Mouse (Mus musculus) embryonic facial prominence, embryonic 15.5 days (tissue): ENCODE results near the gene Fibp. TPM values are rescaled to one million over a fixed set of nuclear protein-coding genes. Genes with fewer than 3 reads are reported as not detected.
A peak's percentile ranks its signal among the peaks of the same experiment; 100 is the strongest.

Source experiments
- ATAC-seq: fragments of 200-750 bp; cut with Nextera tagmentation; 2 replicates; pipeline ENCODE4 v1.8.0; 2017; ENCODE audit warnings: low read depth, moderate TSS enrichment; ENCODE audit not compliant: insufficient number of reproducible peaks, low FRiP score, low TSS enrichment
- H3K27ac ChIP-seq: fragments of 300-500 bp; sonication (generic); replicated peaks from 2 replicates; pipeline ENCODE4 v1.5.1; 2015; ENCODE audit warnings: mild to moderate bottlenecking, inconsistent platforms
- H3K27me3 ChIP-seq: fragments of 300-500 bp; sonication (generic); 2 replicates; pipeline ENCODE4 v1.6.1; 2015; ENCODE audit warnings: inconsistent platforms
- H3K36me3 ChIP-seq: fragments of 300-500 bp; sonication (generic); 2 replicates; pipeline ENCODE4 v1.6.1; 2015; ENCODE audit warnings: mild to moderate bottlenecking, inconsistent platforms
- H3K4me1 ChIP-seq: fragments of 300-500 bp; sonication (generic); 2 replicates; pipeline ENCODE4 v1.6.1; 2015; ENCODE audit warnings: inconsistent platforms
- H3K4me2 ChIP-seq: fragments of 300-500 bp; sonication (generic); replicated peaks from 2 replicates; pipeline ENCODE4 v1.6.1; 2015; ENCODE audit warnings: mild to moderate bottlenecking, inconsistent platforms
- H3K4me3 ChIP-seq: fragments of 300-500 bp; sonication (generic); replicated peaks from 2 replicates; pipeline ENCODE4 v1.5.1; 2015; ENCODE audit warnings: mild to moderate bottlenecking, inconsistent platforms
- H3K9ac ChIP-seq: fragments of 300-500 bp; sonication (generic); 2 replicates; pipeline ENCODE4 v1.6.1; 2015; ENCODE audit warnings: inconsistent platforms
- H3K9me3 ChIP-seq: fragments of 300-500 bp; sonication (generic); replicated peaks from 2 replicates; pipeline ENCODE4 v1.6.1; 2016; ENCODE audit warnings: inconsistent platforms
- WGBS: fragments of 180-500 bp; shearing (Covaris S2); methylation state at CpG from one replicate; pipeline ENCODE4 v1.1.7; 2015; 5-methylcytosine and 5-hydroxymethylcytosine counted together
- polyA plus RNA-seq: library from polyadenylated mRNA; unstranded; fragments of >200 nt; fragmentation: Nextera tagmentation; extraction: Ambion mirVana; gene quantifications from 2 replicates; pipeline ENCODE4 v1.2.1, GENCODE M21; 2015

Fibp gene
- polyA plus RNA-seq, 1 experiment from 2014 or later = 125 TPM

- no peak overlapping the region for H3K27ac ChIP-seq
- 93% methylated on average over 6 of the region's 6 CpGs for WGBS
Measured at GRCm38 (mm10) chr19:5466916-5467500, 6.6 kb downstream of the Fibp start.

GRCm38 (mm10) chr19:5468374-5468773 lies 8.0 kb downstream of the Fibp start, which contains the start of gene Ctsw:
TSS of gene Ctsw (minus strand) at chr19:5468507.
- no peak within 1 kb of the TSS for H3K9ac ChIP-seq
- no peaks in the 10 kb centered on the region for H3K9me3 ChIP-seq
- H3K4me3 ChIP-seq = no peak within 1 kb of the TSS
- 50% methylated on average over 5 of the region's 5 CpGs for WGBS
- no peaks in the 10 kb centered on the region for H3K27me3 ChIP-seq
- peaks cover 39% of the 10 kb centered on the region for H3K36me3 ChIP-seq
- no peak within 1 kb of the TSS for H3K27ac ChIP-seq
- H3K4me1 ChIP-seq = peaks cover 18% of the 10 kb centered on the region
- H3K4me2 ChIP-seq = no peak within 1 kb of the TSS
- no peak for ATAC-seq

More at GRCm38 (mm10) chr19:5466916-5467500, 6.6 kb downstream of the Fibp start:
- ATAC-seq = no peak
- Histone ChIP-seq H3K27me3 (no peaks in the 10 kb centered on the region), H3K9me3 (no peaks in the 10 kb centered on the region), H3K9ac (no peak overlapping the region), H3K4me3 (no peak overlapping the region), H3K36me3 (peaks cover 51% of the 10 kb centered on the region), H3K4me2 (no peak overlapping the region), H3K4me1 (peaks cover 14% of the 10 kb centered on the region)

- Histone ChIP-seq H3K4me1 (peaks cover 35% of the 10 kb centered on the region), H3K4me2 (no peak overlapping the region), H3K9me3 (no peaks in the 10 kb centered on the region), H3K36me3 (peaks cover 16% of the 10 kb centered on the region), H3K9ac (no peak overlapping the region), H3K27me3 (no peaks in the 10 kb centered on the region), H3K4me3 (no peak overlapping the region), H3K27ac (peak overlapping the region; percentile 65; the same call in 1 of the 2 replicates)
- 31% methylated on average over 5 of the region's 5 CpGs for WGBS
- ATAC-seq = no peak
Measured at GRCm38 (mm10) chr19:5471846-5472245, 11.4 kb downstream of the Fibp start.

- H3K9me3 ChIP-seq = no peaks in the 10 kb centered on the region
- H3K27me3 ChIP-seq = no peaks in the 10 kb centered on the region
- peaks cover 16% of the 10 kb centered on the region for H3K36me3 ChIP-seq
- ATAC-seq = no peak
- no peak overlapping the region for H3K4me3 ChIP-seq
- peak overlapping the region; percentile 93; the same call in 1 of the 2 replicates for H3K27ac ChIP-seq
- H3K4me2 ChIP-seq = no peak overlapping the region
- no peak overlapping the region for H3K9ac ChIP-seq
- H3K4me1 ChIP-seq = peaks cover 42% of the 10 kb centered on the region
- whole genome bisulfite sequencing = 76% methylated on average over 3 of the region's 3 CpGs
Measured at GRCm38 (mm10) chr19:5472857-5473256, 12.4 kb downstream of the Fibp start.

- H3K27ac ChIP-seq = peak within 1 kb of the TSS; percentile 93
- peaks cover 39% of the 10 kb centered on the region for H3K4me1 ChIP-seq
- H3K4me2 ChIP-seq = peak within 1 kb of the TSS; percentile 82
- WGBS = under 1% methylated on average over 22 of the region's 22 CpGs
- peaks cover 22% of the 10 kb centered on the region for H3K36me3 ChIP-seq
- H3K27me3 ChIP-seq = no peaks in the 10 kb centered on the region
- H3K9me3 ChIP-seq = no peaks in the 10 kb centered on the region
- H3K9ac ChIP-seq = peak within 1 kb of the TSS; percentile 74
- H3K4me3 ChIP-seq = peak within 1 kb of the TSS; percentile 65
- peak; percentile 70 for ATAC-seq
Measured at GRCm38 (mm10) chr19:5473720-5474119, 13.3 kb downstream of the Fibp start, which contains the start of gene Efemp2. TSS of gene Efemp2 (plus strand) at chr19:5473954.

GRCm38 (mm10) chr19:5474281-5475068 lies 14.1 kb downstream of the Fibp start:
- H3K27ac ChIP-seq = peak overlapping the region; percentile 93
- peak overlapping the region; percentile 82 for H3K4me2 ChIP-seq
- peak overlapping the region; percentile 65 for H3K4me3 ChIP-seq
- WGBS = under 1% methylated on average over 51 of the region's 68 CpGs
- H3K4me1 ChIP-seq = peaks cover 39% of the 10 kb centered on the region
- H3K9me3 ChIP-seq = no peaks in the 10 kb centered on the region
- H3K36me3 ChIP-seq = peaks cover 30% of the 10 kb centered on the region
- peak; percentile 55 for ATAC-seq
- H3K27me3 ChIP-seq = no peaks in the 10 kb centered on the region
- H3K9ac ChIP-seq = peak overlapping the region; percentile 74

GRCm38 (mm10) chr19:5475069-5475714 lies 14.8 kb downstream of the Fibp start:
- ATAC-seq = peak; percentile 12; the same call in 1 of the 2 replicates
- Histone ChIP-seq H3K36me3 (peaks cover 37% of the 10 kb centered on the region), H3K27me3 (no peaks in the 10 kb centered on the region), H3K4me1 (peaks cover 39% of the 10 kb centered on the region), H3K9ac (peak overlapping the region; percentile 74), H3K9me3 (no peaks in the 10 kb centered on the region), H3K4me3 (peak overlapping the region; percentile 65), H3K4me2 (peak overlapping the region; percentile 82), H3K27ac (peak overlapping the region; percentile 93)
- WGBS = 14% methylated on average over 13 of the region's 13 CpGs

- 79% methylated on average over 10 of the region's 10 CpGs for WGBS
- H3K9ac ChIP-seq = no peak overlapping the region
- no peak overlapping the region for H3K4me2 ChIP-seq
- H3K4me3 ChIP-seq = 0 out of 2 replicates have a peak overlapping the region, but pooled peaks have one; percentile 7
- H3K27me3 ChIP-seq = no peaks in the 10 kb centered on the region
- peaks cover 39% of the 10 kb centered on the region for H3K4me1 ChIP-seq
- H3K9me3 ChIP-seq = no peaks in the 10 kb centered on the region
- no peak overlapping the region for H3K27ac ChIP-seq
- no peak for ATAC-seq
- H3K36me3 ChIP-seq = peaks cover 56% of the 10 kb centered on the region
Measured at GRCm38 (mm10) chr19:5477004-5477667, 16.7 kb downstream of the Fibp start.

GRCm38 (mm10) chr19:5477668-5478300 lies 17.4 kb downstream of the Fibp start:
- Histone ChIP-seq H3K36me3 (peaks cover 63% of the 10 kb centered on the region), H3K9me3 (no peaks in the 10 kb centered on the region), H3K27ac (no peak overlapping the region), H3K27me3 (no peaks in the 10 kb centered on the region), H3K4me3 (no peak overlapping the region), H3K9ac (no peak overlapping the region), H3K4me1 (peaks cover 39% of the 10 kb centered on the region), H3K4me2 (no peak overlapping the region)
- no peak for ATAC-seq
- 85% methylated on average over 18 of the region's 18 CpGs for WGBS

GRCm38 (mm10) chr19:5480016-5480415 lies 19.6 kb downstream of the Fibp start:
- no peak overlapping the region for H3K4me3 ChIP-seq

More at GRCm38 (mm10) chr19:5480016-5480415, 19.6 kb downstream of the Fibp start:
- 90% methylated on average over 10 of the region's 10 CpGs for WGBS
- no peak overlapping the region for H3K27ac ChIP-seq
- H3K27me3 ChIP-seq = no peaks in the 10 kb centered on the region
- H3K4me2 ChIP-seq = no peak overlapping the region
- no peaks in the 10 kb centered on the region for H3K9me3 ChIP-seq
- peaks cover 25% of the 10 kb centered on the region for H3K4me1 ChIP-seq
- no peak for ATAC-seq
- peaks cover 85% of the 10 kb centered on the region for H3K36me3 ChIP-seq
- no peak overlapping the region for H3K9ac ChIP-seq
